Mouse (Mus musculus): ENCODE measurements around the gene Cacna1s. TPM values are rescaled to one million over a fixed set of nuclear protein-coding genes. Genes with fewer than 3 reads are reported as not detected.

Cacna1s gene
- polyA plus RNA-seq, 1 experiment = 0.40 TPM

- TF ChIP-seq CTCF (IDR thresholded peaks at IDR 0.05; ENCODE audit: borderline replicate concordance, extremely low read depth, insufficient read depth, insufficient read length) (no peak), POLR2A (IDR thresholded peaks at IDR 0.05; ENCODE audit: borderline replicate concordance, extremely low read depth, insufficient read depth, insufficient read length, poor library complexity, severe bottlenecking) (no peak)
- peak; percentile 19 for DNase-seq (ENCODE audit: low read depth)
These were observed 85.8 kb downstream of the Cacna1s start for GRCm38 (mm10) chr1:136138191-136138830.

GRCm38 (mm10) chr1:136139990-136140640, 87.6 kb downstream of the Cacna1s start:
- DNase-seq (ENCODE audit: low read depth) = peak; percentile 88
- TF ChIP-seq POLR2A (IDR thresholded peaks at IDR 0.05; ENCODE audit: borderline replicate concordance, extremely low read depth, insufficient read depth, insufficient read length, poor library complexity, severe bottlenecking) (no peak), CTCF (IDR thresholded peaks at IDR 0.05; ENCODE audit: borderline replicate concordance, extremely low read depth, insufficient read depth, insufficient read length) (no peak)

DNA sequence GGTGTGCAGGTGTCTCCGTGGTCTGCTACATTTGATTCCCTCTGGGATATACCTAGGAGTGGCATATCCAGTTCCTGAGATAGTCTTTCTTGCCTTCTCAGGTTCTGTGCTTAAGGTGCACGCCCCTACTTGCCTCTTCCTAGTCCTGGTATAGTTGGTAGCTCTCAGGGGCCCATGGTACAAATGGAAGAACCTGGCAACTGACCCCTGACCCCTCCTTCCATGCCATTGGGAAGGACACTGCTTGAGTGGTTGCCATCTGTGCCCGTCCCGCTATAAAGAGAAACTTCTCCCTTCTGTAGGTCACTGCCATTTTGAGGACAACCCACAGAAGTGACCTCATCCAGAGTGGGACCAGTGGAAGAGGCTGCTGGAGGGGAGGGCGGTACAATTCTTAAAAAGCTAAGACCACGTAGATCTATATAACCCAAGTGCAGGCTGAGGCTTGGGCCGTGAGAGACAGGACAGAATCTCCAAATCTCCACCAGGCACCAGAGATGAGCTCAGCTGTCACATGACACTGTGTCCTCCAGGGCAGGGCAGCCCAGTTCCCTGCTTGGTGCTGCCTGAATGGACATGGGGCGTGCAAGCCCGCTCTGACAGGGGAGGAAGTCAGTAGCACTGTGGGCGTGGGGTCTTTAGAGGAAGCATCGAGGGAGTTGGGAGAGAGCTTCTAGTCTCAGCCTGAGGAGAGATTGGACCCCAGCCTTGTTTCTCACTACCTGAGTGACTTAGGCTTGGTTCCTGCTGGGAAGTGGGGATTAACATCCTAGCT, 88.8 kb downstream of the Cacna1s start:
- no peak for DNase-seq (ENCODE audit: low read depth)
- no peak for TF ChIP-seq POLR2A (IDR thresholded peaks at IDR 0.05; ENCODE audit: borderline replicate concordance, extremely low read depth, insufficient read depth, insufficient read length, poor library complexity, severe bottlenecking)
- no peak for TF ChIP-seq CTCF (IDR thresholded peaks at IDR 0.05; ENCODE audit: borderline replicate concordance, extremely low read depth, insufficient read depth, insufficient read length)

GRCm38 (mm10) chr1:136142336-136142735, 89.8 kb downstream of the Cacna1s start:
- DNase-seq (ENCODE audit: low read depth) = peak; percentile 91
- TF ChIP-seq POLR2A (IDR thresholded peaks at IDR 0.05; ENCODE audit: borderline replicate concordance, extremely low read depth, insufficient read depth, insufficient read length, poor library complexity, severe bottlenecking) (no peak), CTCF (IDR thresholded peaks at IDR 0.05; ENCODE audit: borderline replicate concordance, extremely low read depth, insufficient read depth, insufficient read length) (no peak)

- no peak for TF ChIP-seq POLR2A (IDR thresholded peaks at IDR 0.05; ENCODE audit: borderline replicate concordance, extremely low read depth, insufficient read depth, insufficient read length, poor library complexity, severe bottlenecking)
- no peak for TF ChIP-seq CTCF (IDR thresholded peaks at IDR 0.05; ENCODE audit: borderline replicate concordance, extremely low read depth, insufficient read depth, insufficient read length)
- DNase-seq (ENCODE audit: low read depth) = peak; percentile 59
These were observed 91.0 kb downstream of the Cacna1s start for GRCm38 (mm10) chr1:136143514-136143913.

DNA sequence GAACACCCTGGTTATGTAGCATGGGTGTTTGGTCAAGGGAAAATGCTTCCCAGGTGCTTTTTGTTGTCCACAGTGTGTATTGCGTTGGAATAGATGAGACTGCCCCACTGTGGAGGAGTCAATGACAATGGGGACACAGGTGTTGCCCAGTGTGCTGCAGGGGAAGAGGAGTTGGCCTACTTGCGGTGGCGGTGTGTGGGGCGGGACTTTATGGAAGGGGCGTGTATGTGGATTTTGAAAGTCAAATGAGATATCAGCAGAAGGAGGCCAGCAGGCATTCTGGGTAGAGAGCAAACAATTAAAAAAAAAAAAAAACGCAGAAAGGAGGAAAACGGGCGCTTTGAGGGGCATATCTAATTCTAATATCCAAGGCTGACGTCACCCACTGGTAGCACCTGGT, 97.2 kb downstream of the Cacna1s start:
- TF ChIP-seq POLR2A (IDR thresholded peaks at IDR 0.05; ENCODE audit: borderline replicate concordance, extremely low read depth, insufficient read depth, insufficient read length, poor library complexity, severe bottlenecking) (no peak), CTCF (IDR thresholded peaks at IDR 0.05; ENCODE audit: borderline replicate concordance, extremely low read depth, insufficient read depth, insufficient read length) (no peak)

DNA sequence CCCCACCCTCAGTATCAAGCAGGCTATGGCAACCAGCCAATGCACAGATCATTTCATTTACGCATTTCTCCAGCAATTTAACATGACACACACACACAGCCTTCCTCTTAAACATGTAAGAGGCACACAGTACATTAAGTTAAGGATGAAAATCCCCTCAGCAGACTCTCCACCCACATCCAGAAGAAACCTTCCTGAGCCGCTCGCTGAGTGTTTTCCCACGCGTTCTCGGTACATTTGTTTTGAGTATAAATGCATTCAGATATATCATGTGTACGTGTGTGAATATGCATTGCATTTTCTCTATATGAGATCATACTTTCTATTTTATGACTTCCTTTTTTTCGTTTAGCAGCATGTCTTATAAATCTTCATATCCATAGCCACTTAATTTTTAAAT, 98.8 kb downstream of the Cacna1s start:
- DNase-seq (ENCODE audit: low read depth) = no peak
- TF ChIP-seq CTCF (IDR thresholded peaks at IDR 0.05; ENCODE audit: borderline replicate concordance, extremely low read depth, insufficient read depth, insufficient read length) (no peak), POLR2A (IDR thresholded peaks at IDR 0.05; ENCODE audit: borderline replicate concordance, extremely low read depth, insufficient read depth, insufficient read length, poor library complexity, severe bottlenecking) (no peak)

More for the DNA sequence above, 97.2 kb downstream of the Cacna1s start:
- DNase-seq (ENCODE audit: low read depth) = no peak

GRCm38 (mm10) chr1:136156304-136156703, 103.8 kb downstream of the Cacna1s start:
- DNase-seq (ENCODE audit: low read depth) = no peak
- TF ChIP-seq CTCF (IDR thresholded peaks at IDR 0.05; ENCODE audit: borderline replicate concordance, extremely low read depth, insufficient read depth, insufficient read length) = no peak
- no peak for TF ChIP-seq POLR2A (IDR thresholded peaks at IDR 0.05; ENCODE audit: borderline replicate concordance, extremely low read depth, insufficient read depth, insufficient read length, poor library complexity, severe bottlenecking)

- TF ChIP-seq CTCF (IDR thresholded peaks at IDR 0.05; ENCODE audit: borderline replicate concordance, extremely low read depth, insufficient read depth, insufficient read length) (no peak), POLR2A (IDR thresholded peaks at IDR 0.05; ENCODE audit: borderline replicate concordance, extremely low read depth, insufficient read depth, insufficient read length, poor library complexity, severe bottlenecking) (no peak)
- no peak for DNase-seq (ENCODE audit: low read depth)
These were observed 104.4 kb downstream of the Cacna1s start for GRCm38 (mm10) chr1:136156951-136157350.

DNA sequence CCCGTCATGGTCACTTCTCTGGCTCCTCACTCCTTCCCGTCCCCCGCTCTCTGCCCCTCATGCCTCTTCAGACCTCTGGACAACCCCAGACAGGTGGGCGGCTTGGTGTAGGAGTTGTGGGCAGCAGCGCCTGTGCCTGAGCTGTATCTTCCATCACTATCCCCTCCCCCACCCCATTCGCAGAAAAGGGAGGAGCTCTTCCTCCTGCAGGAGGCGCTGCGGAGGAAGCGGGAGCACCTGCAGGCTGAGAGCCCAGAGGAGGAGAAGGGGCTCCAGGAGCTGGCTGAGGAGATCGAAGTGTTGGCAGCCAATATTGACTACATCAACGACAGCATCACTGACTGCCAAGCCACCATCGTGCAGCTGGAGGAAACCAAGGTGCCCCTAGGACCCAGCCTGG, 107.3 kb downstream of the Cacna1s start:
- no peak for TF ChIP-seq POLR2A (IDR thresholded peaks at IDR 0.05; ENCODE audit: borderline replicate concordance, extremely low read depth, insufficient read depth, insufficient read length, poor library complexity, severe bottlenecking)
- peak; percentile 16; the same call in 1 of the 2 replicates for TF ChIP-seq CTCF (IDR thresholded peaks at IDR 0.05; ENCODE audit: borderline replicate concordance, extremely low read depth, insufficient read depth, insufficient read length)
- no peak for DNase-seq (ENCODE audit: low read depth)

- no peak for DNase-seq (ENCODE audit: low read depth)
- TF ChIP-seq POLR2A (IDR thresholded peaks at IDR 0.05; ENCODE audit: borderline replicate concordance, extremely low read depth, insufficient read depth, insufficient read length, poor library complexity, severe bottlenecking) = no peak
These were observed 107.7 kb downstream of the Cacna1s start for GRCm38 (mm10) chr1:136160297-136160696.

Data from brain, embryonic 14.5 days (tissue).